Mouse (Mus musculus) left cerebral cortex, postnatal 25 days (tissue): ENCODE data around the gene Fosl2. TPM values are rescaled to one million over a fixed set of nuclear protein-coding genes. Genes with fewer than 3 reads are reported as not detected.

Experiments
- total RNA-seq, 2 experiments: library from RNA; stranded (reverse); gene quantifications; 2 replicates each; pipeline ENCODE4 v1.2.3; 2021

The Fosl2 gene
- total RNA-seq, 2 experiments from 2014 or later: 41.8 to 45.5 TPM

Other genes with a start within 250 kb of the Fosl2 start
- gene Plb1, start 96.9 kb downstream of the Fosl2 start, total RNA-seq: 1 to 10 TPM; 1.1 to 1.2 TPM